Mouse (Mus musculus): ENCODE measurements around the gene Usp45. TPM values are rescaled to one million over a fixed set of nuclear protein-coding genes. Genes with fewer than 3 reads are reported as not detected.
"Not testable (repeated sequence)": the region's sequence is repeated elsewhere in the genome, so short reads cannot be mapped to it uniquely, and the experiment has no call there.

The Usp45 gene
- 5.9 and 6.1 TPM in 2 replicates for polyA plus RNA-seq (2015; fragmentation: Nextera tagmentation; extraction: Ambion mirVana)

- Histone ChIP-seq H3K4me2 (peak within 1 kb of the TSS; percentile 68), H3K9me3 (replicated peaks) (no peaks in the 10 kb centered on the region), H3K9ac (peak within 1 kb of the TSS; percentile 63), H3K4me1 (replicated peaks) (0 out of 2 replicates have a peak, but pooled peaks cover 3% of the 10 kb centered on the region), H3K27me3 (no peaks in the 10 kb centered on the region), H3K36me3 (no peaks in the 10 kb centered on the region), H3K4me3 (peak within 1 kb of the TSS; percentile 67), H3K27ac (0 out of 2 replicates have a peak within 1 kb of the TSS, but pooled peaks have one; percentile 8)
- 1% methylated on average over 17 of the region's 17 CpGs for WGBS
- peak; percentile 79; the same call in 1 of the 2 replicates for ATAC-seq (replicated peaks; ENCODE audit: insufficient number of reproducible peaks, insufficient read depth, low FRiP score, low read depth)
Observed at GRCm38 (mm10) chr4:21766863-21767304, at the start of gene Usp45, which contains the start of gene Tstd3. Gene Usp45 (plus strand): TSS chr4:21767156. Gene Tstd3 (minus strand): TSS chr4:21767212.

- Histone ChIP-seq H3K27me3 (peaks cover 3% of the 10 kb centered on the region; the same call in 1 of the 2 replicates), H3K4me1 (replicated peaks) (peaks cover 3% of the 10 kb centered on the region; the same call in 1 of the 2 replicates), H3K36me3 (no peaks in the 10 kb centered on the region), H3K27ac (no peak overlapping the region), H3K4me3 (no peak overlapping the region), H3K9ac (no peak overlapping the region), H3K4me2 (no peak overlapping the region), H3K9me3 (replicated peaks) (no peaks in the 10 kb centered on the region)
- no peak for ATAC-seq (replicated peaks; ENCODE audit: insufficient number of reproducible peaks, insufficient read depth, low FRiP score, low read depth)
- WGBS, result 51% methylated on average over 7 of the region's 7 CpGs
Observed at GRCm38 (mm10) chr4:21722752-21723334, 44.1 kb upstream of the Usp45 start.

- ATAC-seq (replicated peaks; ENCODE audit: insufficient number of reproducible peaks, insufficient read depth, low FRiP score, low read depth), result no peak; the same call in 1 of the 2 replicates
- peak overlapping the region; percentile 91 for H3K4me3 ChIP-seq
- H3K27me3 ChIP-seq, result no peaks in the 10 kb centered on the region
- H3K9me3 ChIP-seq (replicated peaks), result no peaks in the 10 kb centered on the region
- no peaks in the 10 kb centered on the region for H3K36me3 ChIP-seq
- H3K9ac ChIP-seq, result peak overlapping the region; percentile 80
- H3K27ac ChIP-seq, result peak overlapping the region; percentile 80
- H3K4me1 ChIP-seq (replicated peaks), result peaks cover 9% of the 10 kb centered on the region
- under 1% methylated on average over 22 of the region's 22 CpGs for WGBS
- H3K4me2 ChIP-seq, result peak overlapping the region; percentile 89
Observed at GRCm38 (mm10) chr4:21726912-21727614, 39.9 kb upstream of the Usp45 start.

DNA sequence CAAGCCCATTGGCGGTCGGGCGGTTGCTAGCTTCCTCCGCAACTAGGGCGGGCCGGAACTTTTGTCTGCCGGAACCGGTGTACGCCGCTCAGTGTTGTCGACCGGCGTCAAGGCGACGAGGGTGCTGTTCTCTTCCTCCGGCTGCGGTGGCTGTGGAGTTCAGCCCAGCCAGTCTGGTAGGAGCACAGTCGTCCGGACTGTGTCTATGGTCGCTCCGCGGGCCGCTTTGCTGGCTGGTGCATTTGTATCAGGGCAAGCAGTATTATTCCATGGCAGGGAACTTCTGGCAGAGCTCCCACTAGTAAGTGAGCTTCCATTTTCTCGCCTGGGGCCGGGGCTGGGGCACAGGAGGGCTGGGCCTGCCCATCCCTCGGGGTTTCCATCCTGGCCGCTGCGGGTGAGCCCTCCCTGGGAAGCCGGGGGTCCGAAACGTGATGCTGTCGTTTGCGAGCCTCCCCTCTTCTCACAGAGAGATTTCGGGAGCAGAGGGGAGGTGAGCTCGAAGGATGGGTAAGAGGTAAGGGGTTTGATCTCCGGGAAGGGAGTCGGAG lies 39.3 kb upstream of the Usp45 start, which contains the start of gene Ccnc:
Gene Ccnc, plus strand, starts transcription at position 87 of the 551 bp plus-strand sequence.
- ATAC-seq (replicated peaks; ENCODE audit: insufficient number of reproducible peaks, insufficient read depth, low FRiP score, low read depth), result peak; percentile 95
- Histone ChIP-seq H3K4me3 (peak within 1 kb of the TSS; percentile 91), H3K27me3 (no peaks in the 10 kb centered on the region), H3K4me1 (replicated peaks) (peaks cover 9% of the 10 kb centered on the region), H3K36me3 (no peaks in the 10 kb centered on the region), H3K9ac (peak within 1 kb of the TSS; percentile 80), H3K9me3 (replicated peaks) (no peaks in the 10 kb centered on the region), H3K4me2 (peak within 1 kb of the TSS; percentile 89), H3K27ac (peak within 1 kb of the TSS; percentile 80)
- WGBS, result under 1% methylated on average over 37 of the region's 37 CpGs

DNA sequence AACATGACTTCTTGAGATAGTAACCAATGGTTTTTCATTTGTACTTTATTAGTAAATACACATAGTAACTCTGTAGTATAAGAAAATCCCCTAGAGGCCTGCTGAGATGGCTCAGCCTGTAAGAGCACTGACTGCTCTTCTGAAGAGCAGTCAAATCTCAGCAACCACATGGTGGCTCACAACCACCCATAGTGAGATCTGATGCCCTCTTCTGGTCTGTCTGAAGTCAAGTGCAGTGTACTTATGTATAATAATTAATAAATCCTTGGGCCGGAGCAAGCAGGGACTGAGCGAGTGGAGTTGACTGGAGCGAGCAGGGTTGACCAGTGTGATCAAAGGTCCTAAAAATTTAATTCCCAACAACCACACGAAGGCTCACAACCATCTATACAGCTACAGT lies 27.8 kb upstream of the Usp45 start:
- Histone ChIP-seq H3K4me3 (no peak overlapping the region), H3K36me3 (peaks cover 8% of the 10 kb centered on the region), H3K9ac (no peak overlapping the region), H3K9me3 (replicated peaks) (no peaks in the 10 kb centered on the region), H3K4me2 (no peak overlapping the region), H3K27ac (no peak overlapping the region), H3K4me1 (replicated peaks) (no peaks in the 10 kb centered on the region), H3K27me3 (no peaks in the 10 kb centered on the region)
- WGBS, result 88% methylated on average over 4 of the region's 4 CpGs
- ATAC-seq (replicated peaks; ENCODE audit: insufficient number of reproducible peaks, insufficient read depth, low FRiP score, low read depth), result no peak

GRCm38 (mm10) chr4:21744142-21744541 lies 22.8 kb upstream of the Usp45 start:
- H3K4me2 ChIP-seq; H3K27me3 ChIP-seq; H3K27ac ChIP-seq; H3K4me1 ChIP-seq (replicated peaks); H3K4me3 ChIP-seq; H3K9ac ChIP-seq; ATAC-seq (replicated peaks; ENCODE audit: insufficient number of reproducible peaks, insufficient read depth, low FRiP score, low read depth); H3K9me3 ChIP-seq (replicated peaks): not testable (repeated sequence)
- 95% methylated on average over 8 of the region's 8 CpGs for WGBS
- H3K36me3 ChIP-seq, result peaks cover 10% of the 10 kb centered on the region

DNA sequence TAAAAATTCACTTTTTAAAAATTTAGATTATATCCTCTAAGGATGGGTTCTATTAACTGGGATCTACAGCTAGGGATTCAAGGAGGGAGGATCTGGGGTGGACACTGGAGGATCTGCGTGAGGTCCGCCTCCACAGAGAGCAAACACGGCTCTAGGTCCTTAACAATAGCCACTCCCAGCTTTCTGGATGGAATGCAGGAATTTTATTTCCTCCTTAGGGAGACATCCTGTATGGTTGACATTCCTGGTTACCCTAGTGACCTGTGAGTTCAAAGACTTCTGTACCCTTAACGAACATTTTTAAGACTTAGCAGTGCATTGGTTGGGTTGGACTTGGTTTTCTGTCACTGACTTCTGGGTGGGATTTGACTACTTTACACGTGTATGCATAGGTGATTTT lies 21.2 kb upstream of the Usp45 start:
- Histone ChIP-seq H3K4me3 (no peak overlapping the region), H3K4me1 (replicated peaks) (no peaks in the 10 kb centered on the region), H3K4me2 (no peak overlapping the region), H3K27ac (no peak overlapping the region), H3K36me3 (peaks cover 10% of the 10 kb centered on the region), H3K9me3 (replicated peaks) (no peaks in the 10 kb centered on the region), H3K27me3 (no peaks in the 10 kb centered on the region), H3K9ac (no peak overlapping the region)
- ATAC-seq (replicated peaks; ENCODE audit: insufficient number of reproducible peaks, insufficient read depth, low FRiP score, low read depth), result no peak
- WGBS, result 72% methylated on average over 5 of the region's 5 CpGs

GRCm38 (mm10) chr4:21755123-21755789 lies 11.7 kb upstream of the Usp45 start:
- no peaks in the 10 kb centered on the region for H3K9me3 ChIP-seq (replicated peaks)
- no peak overlapping the region for H3K9ac ChIP-seq
- peaks cover 7% of the 10 kb centered on the region for H3K36me3 ChIP-seq
- H3K27ac ChIP-seq, result no peak overlapping the region
- no peak for ATAC-seq (replicated peaks; ENCODE audit: insufficient number of reproducible peaks, insufficient read depth, low FRiP score, low read depth)
- H3K27me3 ChIP-seq, result no peaks in the 10 kb centered on the region
- H3K4me1 ChIP-seq (replicated peaks), result no peaks in the 10 kb centered on the region
- no peak overlapping the region for H3K4me2 ChIP-seq
- H3K4me3 ChIP-seq, result no peak overlapping the region
- 68% methylated on average over 4 of the region's 4 CpGs for WGBS

- no peaks in the 10 kb centered on the region for H3K9me3 ChIP-seq (replicated peaks)
- no peaks in the 10 kb centered on the region for H3K27me3 ChIP-seq
- no peak overlapping the region for H3K4me3 ChIP-seq
- peaks cover 7% of the 10 kb centered on the region for H3K36me3 ChIP-seq
- peaks cover 5% of the 10 kb centered on the region; the same call in 1 of the 2 replicates for H3K4me1 ChIP-seq (replicated peaks)
- 62% methylated on average over 1 of the region's 1 CpGs for WGBS
- no peak overlapping the region for H3K27ac ChIP-seq
- H3K4me2 ChIP-seq, result no peak overlapping the region
- no peak overlapping the region for H3K9ac ChIP-seq
- no peak for ATAC-seq (replicated peaks; ENCODE audit: insufficient number of reproducible peaks, insufficient read depth, low FRiP score, low read depth)
Observed at GRCm38 (mm10) chr4:21758860-21759259, 8.1 kb upstream of the Usp45 start.

DNA sequence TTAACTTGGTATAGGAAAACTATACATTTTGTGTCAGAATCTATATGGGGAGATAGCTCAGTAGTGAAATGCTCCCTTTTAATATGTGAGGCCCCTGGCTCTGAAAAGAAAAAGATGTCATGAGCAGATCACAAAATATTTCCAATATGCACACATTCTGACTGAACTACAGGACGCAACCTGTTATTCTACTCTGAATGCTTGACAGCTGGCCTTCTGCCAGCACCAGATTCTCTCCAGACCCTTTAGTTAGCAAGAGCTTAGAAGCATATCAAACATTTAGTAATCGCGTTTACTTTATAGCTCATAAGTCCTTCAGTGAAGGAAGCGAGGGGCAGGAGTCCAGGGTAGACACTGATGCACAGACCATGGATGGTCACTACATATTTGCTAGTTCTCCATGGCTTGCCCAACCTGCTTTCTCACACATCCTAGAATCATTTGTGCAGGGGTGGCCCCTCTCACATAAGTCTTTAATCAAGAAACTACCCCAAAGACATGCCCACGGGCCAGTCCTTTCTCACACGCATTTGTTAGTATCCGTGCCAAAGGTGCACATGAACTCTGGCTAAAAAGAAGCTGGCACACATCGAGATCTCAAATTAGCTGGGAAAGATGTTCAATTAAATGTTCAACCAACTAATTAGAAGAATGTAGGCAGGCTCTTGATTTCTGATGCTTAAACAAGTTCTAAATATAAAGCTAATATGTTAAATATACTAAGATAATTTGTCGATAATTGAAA lies 5.4 kb upstream of the Usp45 start:
- Histone ChIP-seq H3K36me3 (peaks cover 7% of the 10 kb centered on the region), H3K4me1 (replicated peaks) (peaks cover 8% of the 10 kb centered on the region; the same call in 1 of the 2 replicates), H3K9me3 (replicated peaks) (no peaks in the 10 kb centered on the region), H3K27me3 (no peaks in the 10 kb centered on the region), H3K4me2 (no peak overlapping the region), H3K27ac (no peak overlapping the region), H3K4me3 (no peak overlapping the region), H3K9ac (no peak overlapping the region)
- WGBS, result 62% methylated on average over 9 of the region's 9 CpGs
- ATAC-seq (replicated peaks; ENCODE audit: insufficient number of reproducible peaks, insufficient read depth, low FRiP score, low read depth), result no peak
